Mouse (Mus musculus) thymus, adult 18-20 months (tissue): ENCODE data around the gene 2310034G01Rik.
A peak's percentile ranks its signal among the peaks of the same experiment; 100 is the strongest.

ENCODE experiments used
- DNase-seq, 2 experiments: peaks; one replicate each; pipeline ENCODE4 v3.0.0; 2022; ENCODE audit warnings: mixed read lengths in 2 of 2

2310034G01Rik gene

GRCm38 (mm10) chr19:46327531-46328064 is 22.5 kb downstream of the 2310034G01Rik start:
- no peak for DNase-seq

GRCm38 (mm10) chr19:46326756-46327305 is 23.3 kb downstream of the 2310034G01Rik start, which contains the start of gene Psd:
Gene Psd (minus strand): TSS chr19:46327156.
- DNase-seq, result no peak

GRCm38 (mm10) chr19:46326019-46326755 is 23.9 kb downstream of the 2310034G01Rik start:
- no peak for DNase-seq

- no peak for DNase-seq
Measured at GRCm38 (mm10) chr19:46324918-46325317, 25.2 kb downstream of the 2310034G01Rik start.

- no peak for DNase-seq
Measured at GRCm38 (mm10) chr19:46324366-46324765, 25.7 kb downstream of the 2310034G01Rik start.

- DNase-seq, result no peak
Measured at GRCm38 (mm10) chr19:46323716-46324115, 26.4 kb downstream of the 2310034G01Rik start.

- no peak for DNase-seq
Measured at GRCm38 (mm10) chr19:46322996-46323572, 27.0 kb downstream of the 2310034G01Rik start.

GRCm38 (mm10) chr19:46322144-46322995 is 27.7 kb downstream of the 2310034G01Rik start:
- no peak for DNase-seq

GRCm38 (mm10) chr19:46321101-46321943 is 28.8 kb downstream of the 2310034G01Rik start:
- peak in 1 of 2 experiments; percentile 71 for DNase-seq

- DNase-seq, result peak in 1 of 2 experiments; percentile 1
Measured at GRCm38 (mm10) chr19:46320076-46320785, 29.9 kb downstream of the 2310034G01Rik start.

GRCm38 (mm10) chr19:46318586-46319378 is 31.3 kb downstream of the 2310034G01Rik start:
- DNase-seq, result peak in 1 of 2 experiments; percentile 13

- peak; percentile 1 for DNase-seq
Measured at GRCm38 (mm10) chr19:46318031-46318471, 32.1 kb downstream of the 2310034G01Rik start.

- DNase-seq, result no peak
Measured at GRCm38 (mm10) chr19:46317546-46317885, 32.6 kb downstream of the 2310034G01Rik start.

- peak in 1 of 2 experiments; percentile 0 for DNase-seq
Measured at GRCm38 (mm10) chr19:46316846-46317545, 33.1 kb downstream of the 2310034G01Rik start.

GRCm38 (mm10) chr19:46315752-46316610 is 34.1 kb downstream of the 2310034G01Rik start:
- DNase-seq, result no peak

- no peak for DNase-seq
Measured at GRCm38 (mm10) chr19:46314872-46315742, 35.0 kb downstream of the 2310034G01Rik start.

- peak in 1 of 2 experiments; percentile 23 for DNase-seq
Measured at GRCm38 (mm10) chr19:46314151-46314601, 35.9 kb downstream of the 2310034G01Rik start.
